Mouse (Mus musculus) C2C12 (cell line): ENCODE measurements around the gene Vangl2. TPM values are rescaled to one million over a fixed set of nuclear protein-coding genes. Genes with fewer than 3 reads are reported as not detected.

Source experiments
- H3K27me3 ChIP-seq: one replicate; pipeline ENCODE4 v1.6.1; 2011; ENCODE audit not compliant: control insufficient read depth, insufficient read depth, insufficient read length
- H3K36me3 ChIP-seq: one replicate; pipeline ENCODE4 v1.6.1; 2011; ENCODE audit not compliant: control insufficient read depth, insufficient read depth
- H3K4me3 ChIP-seq: one replicate; pipeline ENCODE4 v1.5.1; 2011; ENCODE audit warnings: mild to moderate bottlenecking, control low read depth; ENCODE audit not compliant: poor library complexity, insufficient read depth, severe bottlenecking
- H3K79me2 ChIP-seq: one replicate; pipeline ENCODE4 v1.6.1; 2011; ENCODE audit not compliant: control insufficient read depth, insufficient read depth
- H3K79me3 ChIP-seq: one replicate; pipeline ENCODE4 v1.6.1; 2011; ENCODE audit warnings: low read depth, control low read depth
- H3ac ChIP-seq: one replicate; pipeline ENCODE3; 2011; ENCODE audit warnings: low read depth; ENCODE audit not compliant: control insufficient read depth, insufficient read length
- CEBPB ChIP-seq: IDR thresholded peaks from one replicate; pipeline ENCODE4 v1.6.1; 2011; ENCODE audit warnings: low read depth, mild to moderate bottlenecking, control low read depth, moderate library complexity
- CTCF ChIP-seq: IDR thresholded peaks from one replicate; pipeline ENCODE4 v1.5.1; 2011; ENCODE audit not compliant: control insufficient read depth, insufficient read depth, insufficient read length
- FOSL1 ChIP-seq: IDR thresholded peaks from one replicate; pipeline ENCODE4 v1.8.0; 2011; ENCODE audit warnings: mild to moderate bottlenecking, low read length; ENCODE audit not compliant: poor library complexity, insufficient read depth, severe bottlenecking
- MAX ChIP-seq: IDR thresholded peaks from one replicate; pipeline ENCODE4 v1.6.1; 2011; ENCODE audit warnings: mild to moderate bottlenecking, control low read depth
- MYOD1 ChIP-seq: IDR thresholded peaks from one replicate; pipeline ENCODE4 v1.6.1; 2011; ENCODE audit warnings: low read depth; ENCODE audit not compliant: control insufficient read depth, insufficient read length
- MYOG ChIP-seq: IDR thresholded peaks from one replicate; pipeline ENCODE4 v1.6.1; 2011; ENCODE audit not compliant: control insufficient read depth, insufficient read length; ENCODE audit errors: extremely low read depth
- USF1 ChIP-seq: IDR thresholded peaks from one replicate; pipeline ENCODE4 v1.6.1; 2011; ENCODE audit warnings: low read depth, mild to moderate bottlenecking, control low read depth, moderate library complexity
- polyA plus RNA-seq: library from polyadenylated mRNA; unstranded; fragments of >200 nt; fragmentation: generic; extraction: Trizol; gene quantifications from one replicate; pipeline ENCODE4 v1.2.1, GENCODE M21; 2012; ENCODE audit warnings: missing spikeins

The Vangl2 gene
- polyA plus RNA-seq, 1 experiment, result 5.7 TPM

DNA sequence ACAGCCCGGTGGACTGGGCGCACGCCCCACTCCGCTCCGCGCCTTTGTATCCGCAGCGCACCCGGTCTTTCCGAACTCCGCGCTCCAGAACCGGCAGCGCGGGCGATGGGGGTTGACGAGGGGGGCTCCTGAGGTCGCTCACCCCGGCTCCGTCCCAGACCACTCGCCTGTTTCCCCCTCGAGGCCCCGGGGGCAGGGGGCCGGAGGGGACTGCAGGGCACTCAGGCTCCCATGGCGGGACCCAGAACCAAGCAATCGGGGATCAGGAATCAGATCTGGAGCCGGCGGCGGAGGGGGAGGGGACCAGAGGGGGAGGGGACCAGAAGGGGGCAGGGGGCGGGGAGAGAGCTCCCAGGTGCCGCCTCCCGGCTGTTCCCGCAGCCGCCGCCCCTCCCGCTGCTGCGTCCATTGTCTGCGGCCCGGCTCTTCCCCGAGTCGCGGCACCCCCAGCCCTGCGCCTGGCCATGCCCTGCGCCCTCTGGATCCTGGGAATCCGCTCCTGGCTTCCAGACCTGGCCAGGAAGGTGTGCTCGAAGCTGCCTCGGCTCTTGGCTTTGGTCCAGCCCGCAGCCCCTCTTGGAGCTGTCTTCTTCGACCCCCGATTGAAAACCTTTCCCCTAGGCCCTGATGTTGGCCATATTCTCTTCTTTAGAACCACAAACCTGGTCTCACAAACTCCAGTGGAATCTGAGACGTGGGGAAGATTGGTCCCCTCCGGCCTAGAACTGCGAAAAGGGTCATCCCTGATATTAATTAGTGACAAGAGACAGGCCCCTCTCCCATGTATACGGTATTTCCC, 1.0 kb downstream of the Vangl2 start:
- H3K79me3 ChIP-seq, result no peaks in the 10 kb centered on the region
- peak overlapping the region; percentile 56 for H3K4me3 ChIP-seq
- no peaks in the 10 kb centered on the region for H3K36me3 ChIP-seq
- H3K27me3 ChIP-seq, result no peaks in the 10 kb centered on the region
- TF ChIP-seq MYOD1, result no peak
- no peak for TF ChIP-seq FOSL1
- no peak for TF ChIP-seq MYOG
- no peak for TF ChIP-seq MAX
- TF ChIP-seq CTCF, result no peak
- no peak for TF ChIP-seq USF1
- no peak for TF ChIP-seq CEBPB
- H3ac ChIP-seq, result peak overlapping the region; percentile 84
- no peaks in the 10 kb centered on the region for H3K79me2 ChIP-seq

GRCm38 (mm10) chr1:172026201-172026901, 1.9 kb downstream of the Vangl2 start:
- no peaks in the 10 kb centered on the region for H3K27me3 ChIP-seq
- TF ChIP-seq MYOD1 (no peak), USF1 (no peak), MYOG (no peak), FOSL1 (no peak), MAX (no peak)

GRCm38 (mm10) chr1:172025201-172025904, 2.9 kb downstream of the Vangl2 start:
- no peaks in the 10 kb centered on the region for H3K79me2 ChIP-seq
- H3K27me3 ChIP-seq, result no peaks in the 10 kb centered on the region
- TF ChIP-seq FOSL1 (no peak), USF1 (no peak)
- no peak overlapping the region for H3ac ChIP-seq
- H3K79me3 ChIP-seq, result no peaks in the 10 kb centered on the region
- H3K36me3 ChIP-seq, result no peaks in the 10 kb centered on the region
- no peak overlapping the region for H3K4me3 ChIP-seq

More at GRCm38 (mm10) chr1:172026201-172026901, 1.9 kb downstream of the Vangl2 start:
- Histone ChIP-seq H3K79me2 (no peaks in the 10 kb centered on the region), H3K4me3 (peak overlapping the region; percentile 56), H3K79me3 (no peaks in the 10 kb centered on the region), H3K36me3 (no peaks in the 10 kb centered on the region), H3ac (peak overlapping the region; percentile 84)

DNA sequence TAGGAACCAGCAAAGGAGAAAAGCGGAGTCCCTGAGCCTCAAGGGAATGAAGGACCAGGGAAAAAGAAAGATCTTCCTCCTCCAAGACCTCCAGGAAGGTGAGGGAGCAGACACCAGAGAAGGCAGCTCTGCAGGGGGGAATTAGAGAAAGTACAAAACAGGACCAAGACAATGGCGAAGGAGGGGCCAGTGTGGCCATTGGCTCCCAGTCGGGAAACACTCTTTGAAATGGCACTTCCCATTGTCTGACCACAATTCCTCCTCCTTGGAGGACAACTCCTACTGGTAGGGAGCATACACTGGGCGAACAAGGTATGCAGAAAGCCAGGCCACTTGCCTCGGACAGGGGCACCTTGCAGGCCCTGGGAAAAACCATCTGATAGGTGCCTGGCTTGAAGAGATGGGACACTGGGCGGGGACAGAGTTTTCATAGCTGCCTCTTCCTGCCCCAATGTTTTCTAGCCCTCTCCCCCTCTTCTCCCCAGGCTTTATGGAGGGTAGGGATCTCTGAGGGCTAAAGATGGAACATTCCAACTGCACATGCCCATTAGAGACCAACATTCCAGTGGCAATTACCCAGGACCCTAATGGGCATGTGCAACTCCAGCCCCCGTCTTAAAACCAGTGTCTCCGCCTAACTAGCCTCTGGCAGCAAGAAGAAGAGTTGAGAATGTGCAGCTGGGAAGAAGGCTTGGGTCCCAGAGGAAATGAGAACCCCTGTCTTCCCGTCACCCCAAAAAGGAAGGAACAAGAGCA, 3.9 kb downstream of the Vangl2 start:
- no peaks in the 10 kb centered on the region for H3K79me2 ChIP-seq
- H3K36me3 ChIP-seq, result no peaks in the 10 kb centered on the region
- no peaks in the 10 kb centered on the region for H3K27me3 ChIP-seq
- no peaks in the 10 kb centered on the region for H3K79me3 ChIP-seq
- no peak for TF ChIP-seq FOSL1
- TF ChIP-seq CTCF, result no peak
- TF ChIP-seq MYOG, result no peak
- TF ChIP-seq MYOD1, result no peak
- no peak for TF ChIP-seq CEBPB
- TF ChIP-seq USF1, result no peak
- TF ChIP-seq MAX, result no peak
- H3K4me3 ChIP-seq, result no peak overlapping the region
- H3ac ChIP-seq, result no peak overlapping the region

- Histone ChIP-seq H3K79me3 (no peaks in the 10 kb centered on the region), H3K27me3 (no peaks in the 10 kb centered on the region), H3ac (no peak overlapping the region), H3K36me3 (no peaks in the 10 kb centered on the region), H3K4me3 (no peak overlapping the region), H3K79me2 (no peaks in the 10 kb centered on the region)
- TF ChIP-seq FOSL1 (no peak), USF1 (no peak), MYOG (no peak), MAX (no peak), CEBPB (no peak), CTCF (no peak), MYOD1 (no peak)
Measured at GRCm38 (mm10) chr1:172019863-172020521, 8.3 kb downstream of the Vangl2 start.
